17 mouse cellular contexts compared by ENCODE assay signal in genomic region chr3:66079886-66080285, GRCm38 (mm10).
A peak's percentile ranks its signal among the peaks of the same experiment; 100 is the strongest.
DNase-seq lines count a peak whose midpoint lies in the region; ATAC-seq and TF ChIP-seq lines count a peak whose summit lies in the region.
"Had no signal": no experiment of that assay in that cellular context is flagged by ENCODE, and none has a peak within 500 bp of the region (broad histone marks: within the 10 kb centered on the region; RNA-seq: fewer than 3 reads in every experiment).

No protein-coding gene starts in this region.

- H3K79me2 ChIP-seq in CH12.LX (replicated peaks; ENCODE audit: control insufficient read depth, extremely low read depth, insufficient read depth, poor library complexity, severe bottlenecking), result no peaks in the 10 kb centered on the region

- DNase-seq in 3T3-L1 (ENCODE audit: low read depth, low spot score) (peak; percentile 88), CH12.LX (ENCODE audit: extremely low read depth) (peak; percentile 23)
- DNase-seq in adrenal gland, adult 8-10 months, result peak; percentile 22
- no peak for DNase-seq in layer of hippocampus, adult 8-10 months (ENCODE audit: low spot score in 2 of 2)
- no peak for DNase-seq in thymus, postnatal 25 days
- DNase-seq: cerebellum, postnatal 10 days; gastrocnemius, postnatal 14 days; layer of hippocampus, adult 9-11 months; left cerebral cortex, postnatal 4 days; right cerebral cortex, postnatal 4 days had no signal

- peak overlapping the region; percentile 26; the same call in 1 of the 2 replicates for H3K27ac ChIP-seq in CH12.LX (ENCODE audit: insufficient read depth, low read depth)
- peak overlapping the region; percentile 74 for H3K27ac ChIP-seq in embryonic fibroblast, embryonic 13.5 days (ENCODE audit: insufficient read depth, low read length)
- H3K27ac ChIP-seq: forebrain, embryonic 10.5 days; hindbrain, embryonic 10.5 days; midbrain, embryonic 15.5 days had no signal

- no peak overlapping the region for H3K9ac ChIP-seq in CH12.LX (ENCODE audit: insufficient read depth, low read depth)
- H3K9ac ChIP-seq: embryonic facial prominence, embryonic 13.5 days; midbrain, embryonic 15.5 days had no signal

- no peak for TF ChIP-seq CTCF in CH12.LX (conservative IDR thresholded peaks at IDR 0.05 in 1 of 2, IDR thresholded peaks at IDR 0.05 in 1 of 2; ENCODE audit: low read depth in 2 of 2, low read length in 2 of 2)
- TF ChIP-seq CTCF in embryonic fibroblast, embryonic 13.5 days (IDR thresholded peaks at IDR 0.05; ENCODE audit: borderline replicate concordance, insufficient read depth, low read length), result no peak

- H3K4me2 ChIP-seq in CH12.LX (ENCODE audit: insufficient read depth, low read depth, poor library complexity, severe bottlenecking), result no peak overlapping the region
- H3K4me2 ChIP-seq: embryonic facial prominence, embryonic 13.5 days; midbrain, embryonic 15.5 days had no signal

- in situ Hi-C loops in CH12.LX (cut with MboI; ENCODE audit: low pct_ligation_motif_present, low pct_unique_long_range_greater_than_20kb, low sequenced_read_pairs), result no loop called here

- no peak for TF ChIP-seq RAD21 in CH12.LX (IDR thresholded peaks at IDR 0.05; ENCODE audit: low read depth, low read length)

- H3K36me3 ChIP-seq in CH12.LX (replicated peaks in 1 of 2; ENCODE audit: control insufficient read depth in 1 of 2, insufficient read depth in 1 of 2, low read length in 1 of 2), result no peaks in the 10 kb centered on the region
- H3K36me3 ChIP-seq: embryonic facial prominence, embryonic 13.5 days; forebrain, embryonic 10.5 days; hindbrain, embryonic 10.5 days; midbrain, embryonic 15.5 days had no signal

- no peak for TF ChIP-seq POLR2A in CH12.LX (IDR thresholded peaks at IDR 0.05; ENCODE audit: low read depth, low read length)
- TF ChIP-seq POLR2A in embryonic fibroblast, embryonic 13.5 days (IDR thresholded peaks at IDR 0.05; ENCODE audit: low read depth, low read length), result no peak

- no peak for ATAC-seq in erythroblast, adult 5-6 weeks (replicated peaks; ENCODE audit: low FRiP score, poor library complexity, severe bottlenecking)
- ATAC-seq: midbrain, embryonic 15.5 days had no signal

- no peak for TF ChIP-seq EP300 in CH12.LX (IDR thresholded peaks at IDR 0.05; ENCODE audit: low read length)

- dilution Hi-C loops in CH12.LX (cut with MboI; ENCODE audit: extremely low pct_ligation_motif_present, extremely low pct_unique_long_range_greater_than_20kb, low sequenced_read_pairs), result no loop called here

- H3K4me3 ChIP-seq in CH12.LX (replicated peaks in 1 of 3; ENCODE audit: low read depth in 2 of 3, low read length in 2 of 3, poor library complexity in 1 of 3), result no peak overlapping the region
- H3K4me3 ChIP-seq in embryonic fibroblast, embryonic 13.5 days (ENCODE audit: insufficient read depth, low read length), result no peak overlapping the region
- H3K4me3 ChIP-seq: embryonic facial prominence, embryonic 13.5 days; forebrain, embryonic 10.5 days; hindbrain, embryonic 10.5 days; left cerebral cortex, adult 2 months; midbrain, embryonic 15.5 days had no signal

- no peaks in the 10 kb centered on the region for H3K27me3 ChIP-seq in CH12.LX (replicated peaks)
- H3K27me3 ChIP-seq: embryonic facial prominence, embryonic 13.5 days; midbrain, embryonic 15.5 days had no signal

- peaks cover 7 to 30% of the 10 kb centered on the region in 2 experiments; a peak in 3 of 4 replicates for H3K4me1 ChIP-seq in CH12.LX (ENCODE audit: control insufficient read depth in 1 of 2, insufficient read depth in 2 of 2)
- peaks cover 10% of the 10 kb centered on the region for H3K4me1 ChIP-seq in embryonic fibroblast, embryonic 13.5 days (ENCODE audit: control insufficient read depth, insufficient read depth, low read length)
- H3K4me1 ChIP-seq: hindbrain, embryonic 10.5 days; midbrain, embryonic 15.5 days had no signal

- no peaks in the 10 kb centered on the region for H3K9me3 ChIP-seq in CH12.LX (replicated peaks; ENCODE audit: low read length)
- H3K9me3 ChIP-seq: embryonic facial prominence, embryonic 13.5 days; forebrain, embryonic 10.5 days; hindbrain, embryonic 10.5 days; midbrain, embryonic 15.5 days had no signal

TF ChIP-seq in CH12.LX, 34 proteins besides CTCF, POLR2A, EP300 and RAD21:
- TF ChIP-seq ELF1 (IDR thresholded peaks at IDR 0.05; ENCODE audit: low read depth, low read length) (no peak), MXI1 (IDR thresholded peaks at IDR 0.05; ENCODE audit: low read depth, low read length) (no peak), MAZ (IDR thresholded peaks at IDR 0.05; ENCODE audit: low read depth, low read length) (no peak), PAX5 (IDR thresholded peaks at IDR 0.05; ENCODE audit: low read length) (no peak), HCFC1 (IDR thresholded peaks at IDR 0.05; ENCODE audit: low read depth, low read length) (no peak), ZNF384 (IDR thresholded peaks at IDR 0.05; ENCODE audit: low read depth, low read length) (no peak), ETS1 (conservative IDR thresholded peaks at IDR 0.05; ENCODE audit: low read depth, low read length) (no peak), USF1 (IDR thresholded peaks at IDR 0.05; ENCODE audit: low read depth, low read length) (no peak), POLR2AphosphoS2 (IDR thresholded peaks at IDR 0.05; ENCODE audit: low read depth, low read length) (no peak), ZC3H11A (IDR thresholded peaks at IDR 0.05; ENCODE audit: low read depth, low read length) (no peak), MAFK (IDR thresholded peaks at IDR 0.05; ENCODE audit: insufficient replicate concordance, low read length) (no peak), SMC3 (IDR thresholded peaks at IDR 0.05; ENCODE audit: low read depth, low read length) (no peak), CHD2 (IDR thresholded peaks at IDR 0.05; ENCODE audit: low read length) (no peak), NRF1 (IDR thresholded peaks at IDR 0.05; ENCODE audit: low read depth, low read length) (no peak), ZMIZ1 (IDR thresholded peaks at IDR 0.05; ENCODE audit: low read depth, low read length) (no peak), JUND (conservative IDR thresholded peaks at IDR 0.05; ENCODE audit: low read depth, low read length) (no peak)

Comparison
In these comparisons a context has a peak if more than half of its experiments do, and no peak if none do; other contexts are left out.
1. DNase-seq: peak in 3T3-L1 (single experiment), CH12.LX (single experiment) and adrenal gland, adult 8-10 months (single experiment); none in layer of hippocampus, adult 8-10 months (0 of 2) and thymus, postnatal 25 days (single experiment).